Mouse (Mus musculus) brown adipose tissue, adult 24 weeks (tissue): ENCODE results near the gene Akap13. TPM values are rescaled to one million over a fixed set of nuclear protein-coding genes. Genes with fewer than 3 reads are reported as not detected.

ENCODE experiments used
- H3K27ac ChIP-seq: fragments of 200-500 bp; replicated peaks from 2 replicates; pipeline ENCODE4 v1.5.1; 2012; ENCODE audit warnings: low read depth, mild to moderate bottlenecking, low read length
- H3K4me1 ChIP-seq: fragments of 200-500 bp; 2 replicates; pipeline ENCODE4 v1.6.1; 2012; ENCODE audit warnings: low read length, mixed read lengths; ENCODE audit not compliant: control insufficient read depth, insufficient read depth, insufficient read length
- H3K4me3 ChIP-seq: fragments of 200-500 bp; 2 replicates; pipeline ENCODE4 v1.5.1; 2012; ENCODE audit warnings: low read depth, mild to moderate bottlenecking, low read length, moderate library complexity; ENCODE audit not compliant: insufficient read depth
- polyA plus RNA-seq: library from polyadenylated mRNA; stranded (reverse); fragments of >200 nt; gene quantifications from 2 replicates; pipeline ENCODE4 v1.2.4, GENCODE M21; 2012; ENCODE audit not compliant: missing spikeins, insufficient read depth, insufficient read length

Gene Akap13
- polyA plus RNA-seq, 1 experiment, result 24.8 TPM

DNA sequence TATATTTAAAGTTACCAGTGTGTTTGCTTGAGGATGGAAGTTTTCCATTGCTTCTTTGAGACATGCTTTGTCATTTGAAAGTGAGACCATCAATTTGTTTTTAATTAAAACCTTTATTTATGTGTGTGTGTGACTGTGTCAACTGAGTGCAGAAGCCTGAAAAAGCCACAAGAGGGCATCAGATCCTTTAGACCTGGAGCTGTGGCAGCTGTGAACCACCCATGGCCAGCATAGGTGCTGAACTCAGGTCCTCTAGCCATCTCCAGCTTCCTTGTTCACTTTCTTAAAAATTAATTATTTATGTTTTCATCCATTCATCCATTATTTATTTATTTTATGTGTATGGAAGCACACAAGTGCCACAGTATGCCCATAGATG is 98.3 kb downstream of the Akap13 start:
- Histone ChIP-seq H3K27ac (no peak overlapping the region), H3K4me3 (no peak overlapping the region), H3K4me1 (no peaks in the 10 kb centered on the region)

DNA sequence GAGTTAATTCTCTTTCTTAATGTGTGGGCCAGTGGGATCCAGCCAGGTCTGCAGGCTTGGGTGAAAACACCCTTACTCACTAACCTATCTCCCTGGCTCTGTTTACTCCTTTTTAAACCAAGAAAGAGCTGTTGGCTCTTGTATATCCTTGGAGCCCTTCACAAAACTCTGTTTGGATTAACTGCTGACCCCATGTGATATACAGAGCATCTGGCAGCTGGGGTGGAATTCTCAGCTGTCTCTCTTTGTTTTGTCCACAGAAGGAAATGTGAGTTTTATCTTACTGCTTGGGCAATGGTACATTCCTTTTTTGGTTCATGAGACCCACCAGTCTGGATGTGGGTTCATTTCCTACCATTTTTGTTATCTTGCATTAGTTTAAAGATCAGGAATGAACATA is 98.7 kb downstream of the Akap13 start:
- Histone ChIP-seq H3K27ac (no peak overlapping the region), H3K4me3 (no peak overlapping the region), H3K4me1 (no peaks in the 10 kb centered on the region)

- Histone ChIP-seq H3K27ac (no peak overlapping the region), H3K4me3 (no peak overlapping the region), H3K4me1 (no peaks in the 10 kb centered on the region)
Observed at GRCm38 (mm10) chr7:75555940-75556339, 100.6 kb downstream of the Akap13 start.

DNA sequence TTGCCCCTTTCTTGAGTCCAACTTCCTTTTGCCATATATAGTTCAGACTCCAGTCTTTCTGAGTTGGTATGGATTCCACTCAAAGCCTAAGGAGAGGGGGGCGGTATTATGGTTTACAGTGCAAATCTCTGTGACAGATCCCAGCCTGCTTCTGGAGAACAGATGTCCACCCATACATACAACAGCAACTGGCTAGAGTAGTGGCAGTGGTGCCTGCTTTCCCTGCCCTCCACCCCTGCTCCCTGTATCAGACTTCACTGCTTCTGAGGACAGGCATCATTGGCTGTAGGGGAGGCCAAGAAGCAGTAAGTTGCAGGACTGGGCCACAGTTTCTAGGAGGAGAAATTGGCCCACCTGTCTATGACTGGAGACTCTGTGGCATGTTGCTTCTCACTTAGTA is 102.9 kb downstream of the Akap13 start:
- Histone ChIP-seq H3K4me1 (no peaks in the 10 kb centered on the region), H3K4me3 (no peak overlapping the region), H3K27ac (no peak overlapping the region)

GRCm38 (mm10) chr7:75559119-75559518 is 103.8 kb downstream of the Akap13 start:
- Histone ChIP-seq H3K4me1 (no peaks in the 10 kb centered on the region), H3K27ac (no peak overlapping the region), H3K4me3 (no peak overlapping the region)

- H3K4me1 ChIP-seq, result no peaks in the 10 kb centered on the region
- no peak overlapping the region for H3K4me3 ChIP-seq
- no peak overlapping the region for H3K27ac ChIP-seq
Observed at GRCm38 (mm10) chr7:75559915-75560314, 104.6 kb downstream of the Akap13 start.

DNA sequence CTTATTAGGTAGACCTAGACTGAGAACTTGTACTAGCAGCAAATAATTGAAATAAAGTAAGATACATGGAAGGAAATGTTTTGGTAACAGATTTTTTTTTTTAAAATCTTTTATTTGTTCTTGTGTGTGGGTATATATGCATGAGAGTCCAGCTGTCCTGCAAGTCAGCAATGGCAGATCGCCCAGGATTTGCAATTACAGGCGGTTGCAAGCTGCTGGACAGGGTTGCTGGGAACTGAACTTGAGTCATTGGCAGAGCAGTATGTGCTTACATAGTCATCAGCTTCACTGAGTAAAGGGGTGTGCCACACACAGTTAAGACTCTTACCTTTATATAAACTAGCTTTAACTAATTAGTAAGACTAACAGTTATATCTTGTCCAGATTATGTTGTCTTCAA is 105.2 kb downstream of the Akap13 start:
- Histone ChIP-seq H3K4me3 (no peak overlapping the region), H3K4me1 (no peaks in the 10 kb centered on the region), H3K27ac (no peak overlapping the region)

DNA sequence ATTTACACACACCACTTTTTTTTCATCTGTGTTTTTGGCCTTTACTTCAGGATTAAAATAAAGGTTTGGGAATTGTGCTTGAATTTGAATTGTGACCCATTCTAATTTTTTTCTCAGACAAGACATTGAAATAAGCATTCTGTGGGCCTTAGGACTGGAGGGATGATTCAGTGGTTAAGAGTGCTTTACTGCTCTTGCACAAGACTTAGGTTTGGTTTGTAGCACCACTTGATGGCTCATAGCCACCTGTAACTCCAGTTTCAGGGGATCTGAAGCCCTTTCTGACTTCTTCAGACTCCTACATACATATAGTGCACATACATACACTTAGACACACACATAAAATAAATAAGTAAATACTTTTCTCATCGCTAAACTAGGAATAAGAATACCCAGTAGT is 105.8 kb downstream of the Akap13 start:
- Histone ChIP-seq H3K27ac (no peak overlapping the region), H3K4me1 (no peaks in the 10 kb centered on the region), H3K4me3 (no peak overlapping the region)

- no peaks in the 10 kb centered on the region; the same call in 1 of the 2 replicates for H3K4me1 ChIP-seq
- H3K4me3 ChIP-seq, result no peak overlapping the region
Observed at GRCm38 (mm10) chr7:75568276-75568675, 112.9 kb downstream of the Akap13 start.

DNA sequence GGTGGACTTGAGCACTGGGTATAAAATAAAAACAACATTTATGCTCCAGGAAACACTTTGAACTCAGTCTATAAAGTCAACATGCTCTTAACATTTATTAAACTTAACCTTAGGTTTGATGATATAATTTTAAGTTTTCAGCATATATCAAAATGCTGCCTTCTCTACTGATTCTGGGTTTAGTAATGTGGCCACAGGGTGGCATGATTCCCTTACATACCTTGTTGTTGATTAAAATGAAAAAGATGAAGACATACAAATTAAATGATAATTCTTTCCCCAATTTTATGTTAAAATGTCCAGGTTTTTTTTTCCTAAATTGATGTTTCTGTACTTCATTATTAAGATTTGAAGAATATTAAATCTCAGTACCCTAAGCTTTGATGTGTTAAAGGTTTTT is 113.5 kb downstream of the Akap13 start:
- H3K4me1 ChIP-seq, result no peaks in the 10 kb centered on the region; the same call in 1 of the 2 replicates
- H3K4me3 ChIP-seq, result no peak overlapping the region
- no peak overlapping the region for H3K27ac ChIP-seq

More at GRCm38 (mm10) chr7:75568276-75568675, 112.9 kb downstream of the Akap13 start:
- H3K27ac ChIP-seq, result no peak overlapping the region

DNA sequence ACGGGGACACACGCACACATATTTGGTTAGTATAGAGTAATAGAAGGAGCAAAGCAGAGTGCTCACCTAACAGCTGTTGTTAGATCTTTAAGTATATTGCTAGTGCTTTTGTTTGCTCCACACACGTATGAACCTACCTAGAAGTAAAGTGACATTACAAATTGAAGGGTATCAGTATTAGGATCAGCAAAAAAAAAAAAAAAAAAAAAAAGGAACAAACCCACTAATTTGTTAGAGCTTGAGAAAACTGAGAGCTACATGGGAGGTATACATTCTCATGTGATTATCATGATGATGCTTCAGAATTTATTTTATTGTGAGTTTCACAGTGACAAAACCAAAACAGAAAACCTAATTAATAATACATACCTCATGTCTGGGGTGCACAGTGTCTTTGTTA is 114.9 kb downstream of the Akap13 start:
- peaks cover 2% of the 10 kb centered on the region for H3K4me1 ChIP-seq
- H3K4me3 ChIP-seq, result no peak overlapping the region
- no peak overlapping the region for H3K27ac ChIP-seq

DNA sequence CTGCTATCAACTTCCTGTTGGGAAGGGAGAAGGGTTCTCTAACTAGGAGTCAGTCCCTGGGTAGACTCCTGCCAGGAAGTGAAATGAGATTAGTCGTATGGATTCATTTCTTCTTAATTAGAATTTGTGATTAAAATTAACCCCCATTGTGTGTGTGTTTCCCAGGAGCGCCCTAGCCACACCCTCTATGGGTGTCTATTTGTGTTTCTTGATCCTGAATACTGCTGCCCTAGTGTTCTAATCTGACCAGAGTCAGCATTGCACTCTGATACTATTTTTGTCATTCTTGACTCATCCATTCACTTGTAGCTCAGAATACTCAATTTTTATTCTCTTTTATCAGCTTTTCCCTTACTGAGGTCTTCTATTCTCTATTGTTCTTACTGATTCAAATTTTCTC is 115.7 kb downstream of the Akap13 start:
- Histone ChIP-seq H3K4me1 (peaks cover 5% of the 10 kb centered on the region), H3K4me3 (no peak overlapping the region), H3K27ac (no peak overlapping the region; the same call in 1 of the 2 replicates)

DNA sequence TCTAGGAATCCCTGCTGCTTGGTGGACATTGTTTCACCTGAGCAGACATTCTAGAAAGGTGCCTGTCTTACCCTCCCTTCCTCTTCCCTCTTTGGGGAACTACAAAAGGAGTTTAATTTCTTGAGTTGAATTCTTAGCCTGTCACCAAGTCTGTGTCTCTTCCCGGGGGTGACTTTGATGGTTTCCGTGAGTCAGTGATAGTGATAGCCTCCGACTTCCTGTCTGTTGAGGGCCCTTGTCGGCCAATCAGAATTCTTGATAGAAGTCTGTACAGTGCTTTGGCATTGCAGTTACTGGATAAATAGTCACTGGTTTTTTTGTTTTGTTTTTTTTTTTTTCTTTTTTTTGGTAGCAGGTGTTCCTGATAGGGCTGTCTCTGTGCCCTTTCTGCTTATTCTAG is 116.8 kb downstream of the Akap13 start:
- peaks cover 8% of the 10 kb centered on the region for H3K4me1 ChIP-seq
- H3K27ac ChIP-seq, result peak overlapping the region; percentile 3; the same call in 1 of the 2 replicates
- no peak overlapping the region for H3K4me3 ChIP-seq

DNA sequence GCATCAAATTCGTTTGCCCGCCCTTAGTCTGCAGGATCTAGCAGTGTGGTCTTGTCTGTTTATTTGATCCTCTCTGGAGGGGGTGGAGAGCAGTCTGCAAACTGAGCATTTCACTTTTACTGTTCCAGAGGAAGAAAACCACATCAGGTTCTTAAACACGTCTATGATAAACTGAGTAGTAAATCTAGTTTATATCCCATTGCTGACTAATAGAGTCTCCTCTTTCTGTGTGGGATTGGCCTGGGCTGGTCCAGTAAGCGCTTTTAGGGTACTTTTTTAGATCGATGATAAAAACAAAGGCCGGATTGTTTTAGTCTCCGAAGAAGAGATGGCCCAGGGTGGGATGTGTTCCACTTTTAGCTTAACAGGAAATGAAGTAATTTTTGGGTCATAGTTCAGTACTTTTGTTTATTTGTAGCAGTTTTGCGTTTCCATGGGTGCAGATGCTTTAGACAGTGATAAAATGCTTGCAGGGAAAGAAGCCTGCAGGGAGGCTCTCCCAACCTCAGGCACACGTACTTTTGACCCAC is 119.9 kb downstream of the Akap13 start:
- H3K4me3 ChIP-seq, result no peak overlapping the region
- H3K27ac ChIP-seq, result peak overlapping the region; percentile 91
- H3K4me1 ChIP-seq, result peaks cover 14% of the 10 kb centered on the region

GRCm38 (mm10) chr7:75575800-75576585 is 120.7 kb downstream of the Akap13 start:
- no peak overlapping the region for H3K4me3 ChIP-seq

DNA sequence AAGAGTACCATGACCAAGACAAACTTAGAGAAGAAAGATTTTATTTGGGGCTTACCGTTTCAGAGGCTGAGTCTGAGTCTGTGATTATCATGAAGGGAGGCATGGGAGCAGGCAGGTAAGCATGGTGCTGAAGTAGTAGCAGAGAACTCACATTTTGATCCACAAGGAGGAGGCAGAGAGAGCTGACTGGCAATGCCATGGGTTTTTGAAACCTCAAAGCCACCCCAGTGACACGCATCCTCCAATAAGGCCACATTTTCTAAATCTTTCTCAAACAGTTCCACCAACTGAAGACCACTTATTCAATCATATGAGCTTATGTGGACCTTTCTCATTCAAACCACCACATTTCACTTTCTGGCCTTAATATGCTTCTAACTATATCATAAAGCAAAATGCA is 121.5 kb downstream of the Akap13 start:
- Histone ChIP-seq H3K4me1 (peaks cover 14% of the 10 kb centered on the region; the same call in 1 of the 2 replicates), H3K4me3 (no peak overlapping the region), H3K27ac (no peak overlapping the region)

More at GRCm38 (mm10) chr7:75575800-75576585, 120.7 kb downstream of the Akap13 start:
- peak overlapping the region; percentile 77 for H3K27ac ChIP-seq
- H3K4me1 ChIP-seq, result peaks cover 14% of the 10 kb centered on the region; the same call in 1 of the 2 replicates
